Mouse (Mus musculus): ENCODE measurements at regions not wholly inside any gene's neighbourhood (a gene's known extent, or its start where the extent isn't known, plus 50 kb on each side); places are given as distances from the start of the nearest gene placed in this dataset.

DNA sequence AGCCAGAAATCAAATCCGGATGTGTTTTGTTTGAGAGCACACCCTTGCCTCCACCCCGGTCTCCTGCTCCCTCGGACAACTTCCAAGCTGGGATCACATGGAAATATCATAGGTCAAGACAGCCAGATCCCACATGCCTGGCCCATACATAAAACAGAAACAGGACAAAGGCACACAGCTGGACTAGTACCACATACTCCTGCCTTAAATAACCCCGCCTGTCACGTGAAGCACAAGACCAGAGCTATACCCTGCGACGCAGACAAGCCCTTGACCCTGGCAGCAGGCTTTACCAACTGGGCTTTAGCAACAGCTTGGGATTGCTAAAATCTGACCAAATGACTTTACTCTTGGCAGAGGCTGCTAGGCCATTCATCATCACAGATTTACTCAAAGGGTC is 313.3 kb upstream of the Jarid2 start:
- Histone ChIP-seq H3K36me3 (ENCODE audit: control insufficient read depth, insufficient read depth, low read length) (no peaks in the 10 kb centered on the region), H3K4me2 (ENCODE audit: low read length) (no peak overlapping the region), H3K9ac (ENCODE audit: low read depth, low read length) (no peak overlapping the region), H3K4me3 (ENCODE audit: low read length) (no peak overlapping the region), H3K27ac (ENCODE audit: low read depth, low read length) (no peak overlapping the region), H3K27me3 (replicated peaks; ENCODE audit: control insufficient read depth, insufficient read depth, low read length) (no peaks in the 10 kb centered on the region), H3K4me1 (ENCODE audit: control insufficient read depth, insufficient read depth, low read depth, low read length) (peaks cover 10% of the 10 kb centered on the region; the same call in 1 of the 2 replicates), H3K9me3 (ENCODE audit: control insufficient read depth, low read length) (no peaks in the 10 kb centered on the region)
- 71% methylated on average over 7 of the region's 7 CpGs for WGBS
- no peak for ATAC-seq

DNA sequence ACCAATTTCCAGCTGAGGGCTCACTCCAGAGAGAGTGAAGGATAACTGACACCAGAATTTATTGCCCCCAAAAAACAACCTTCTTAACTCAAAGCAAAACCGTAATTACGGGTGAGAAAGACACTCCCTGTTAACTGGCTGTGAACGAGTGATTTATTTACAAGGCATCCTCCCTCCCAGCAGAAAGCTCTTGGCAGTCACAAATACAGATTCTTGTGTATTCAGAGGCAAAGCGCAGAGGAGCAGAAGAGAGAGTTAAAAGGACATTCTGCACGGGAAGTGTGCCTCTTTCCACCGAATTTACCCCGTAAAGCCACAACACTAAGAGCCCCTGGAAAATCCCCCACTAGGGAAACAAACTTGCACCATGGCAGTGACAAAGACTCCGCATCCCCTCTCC is 312.3 kb upstream of the Jarid2 start:
- WGBS: 7% methylated on average over 8 of the region's 8 CpGs
- Histone ChIP-seq H3K9ac (ENCODE audit: low read depth, low read length) (no peak overlapping the region), H3K36me3 (ENCODE audit: control insufficient read depth, insufficient read depth, low read length) (no peaks in the 10 kb centered on the region), H3K4me2 (ENCODE audit: low read length) (peak overlapping the region; percentile 20; the same call in 1 of the 2 replicates), H3K27ac (ENCODE audit: low read depth, low read length) (no peak overlapping the region), H3K27me3 (replicated peaks; ENCODE audit: control insufficient read depth, insufficient read depth, low read length) (no peaks in the 10 kb centered on the region), H3K4me3 (ENCODE audit: low read length) (no peak overlapping the region), H3K9me3 (ENCODE audit: control insufficient read depth, low read length) (no peaks in the 10 kb centered on the region), H3K4me1 (ENCODE audit: control insufficient read depth, insufficient read depth, low read depth, low read length) (peaks cover 10% of the 10 kb centered on the region; the same call in 1 of the 2 replicates)
- ATAC-seq: no peak

DNA sequence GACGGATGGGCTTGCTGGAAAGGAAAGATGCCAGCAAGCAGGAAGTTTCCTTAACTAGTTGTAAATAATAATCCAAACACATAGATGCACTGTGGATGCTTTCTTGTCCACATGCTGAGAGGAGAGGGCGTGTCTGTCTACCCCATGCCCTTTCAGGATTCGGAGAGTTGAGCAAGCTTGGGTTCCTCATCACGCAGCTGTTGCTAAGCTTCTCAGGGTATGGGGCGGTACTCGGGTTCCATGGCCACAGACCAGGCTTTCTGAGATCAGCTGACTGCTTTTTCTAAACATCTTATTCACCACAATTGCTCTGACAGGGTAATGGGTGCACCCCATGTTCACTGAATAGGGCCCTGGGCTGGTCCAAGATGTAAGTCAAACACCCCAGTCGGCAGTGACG is 310.2 kb upstream of the Jarid2 start:
- no peak overlapping the region for H3K4me2 ChIP-seq (ENCODE audit: low read length)
- no peaks in the 10 kb centered on the region for H3K9me3 ChIP-seq (ENCODE audit: control insufficient read depth, low read length)
- no peak overlapping the region for H3K4me3 ChIP-seq (ENCODE audit: low read length)
- no peak for ATAC-seq
- H3K27me3 ChIP-seq (replicated peaks; ENCODE audit: control insufficient read depth, insufficient read depth, low read length): no peaks in the 10 kb centered on the region
- H3K9ac ChIP-seq (ENCODE audit: low read depth, low read length): no peak overlapping the region
- H3K27ac ChIP-seq (ENCODE audit: low read depth, low read length): no peak overlapping the region
- WGBS: 71% methylated on average over 8 of the region's 8 CpGs
- peaks cover 10% of the 10 kb centered on the region; the same call in 1 of the 2 replicates for H3K4me1 ChIP-seq (ENCODE audit: control insufficient read depth, insufficient read depth, low read depth, low read length)
- no peaks in the 10 kb centered on the region for H3K36me3 ChIP-seq (ENCODE audit: control insufficient read depth, insufficient read depth, low read length)

DNA sequence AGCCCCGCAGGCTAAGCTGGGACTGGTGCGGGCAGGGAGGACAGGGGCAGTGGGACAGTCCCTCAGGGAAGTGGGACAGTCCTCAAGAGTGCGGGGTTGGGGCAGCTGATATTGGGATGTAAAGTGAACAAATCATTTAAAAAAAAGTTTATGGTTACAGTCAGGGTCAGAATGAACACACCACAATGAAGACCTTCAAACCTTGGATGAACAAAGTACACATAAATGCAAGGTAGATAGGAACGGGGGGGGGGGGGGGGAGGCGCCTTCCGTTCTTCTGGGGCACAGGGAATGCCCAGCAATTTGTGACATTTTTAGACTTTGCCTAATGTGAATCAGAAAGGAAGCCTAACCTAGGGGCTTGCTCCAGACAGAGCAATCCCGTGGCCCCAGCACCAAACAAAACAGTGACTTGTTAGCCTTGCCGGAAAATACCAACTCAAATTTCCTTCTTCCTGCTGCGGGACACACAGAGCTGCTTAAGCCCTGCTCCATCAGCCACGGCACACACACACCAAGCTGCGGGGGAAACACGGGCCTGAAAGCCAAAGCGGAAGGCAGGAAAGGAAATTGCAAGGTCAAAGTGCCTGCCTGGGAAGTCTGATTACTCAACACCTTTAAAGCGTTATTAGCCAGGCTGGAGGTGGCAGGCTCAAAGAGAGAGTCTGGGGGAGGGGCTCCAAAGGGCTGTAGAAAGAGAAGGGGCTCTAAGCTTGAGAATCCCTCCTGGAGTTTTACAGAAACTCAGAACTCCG is 309.6 kb upstream of the Jarid2 start:
- Histone ChIP-seq H3K4me2 (ENCODE audit: low read length) (no peak overlapping the region; the same call in 1 of the 2 replicates), H3K27ac (ENCODE audit: low read depth, low read length) (no peak overlapping the region), H3K4me3 (ENCODE audit: low read length) (no peak overlapping the region), H3K4me1 (ENCODE audit: control insufficient read depth, insufficient read depth, low read depth, low read length) (peaks cover 10% of the 10 kb centered on the region; the same call in 1 of the 2 replicates), H3K27me3 (replicated peaks; ENCODE audit: control insufficient read depth, insufficient read depth, low read length) (no peaks in the 10 kb centered on the region), H3K36me3 (ENCODE audit: control insufficient read depth, insufficient read depth, low read length) (no peaks in the 10 kb centered on the region), H3K9me3 (ENCODE audit: control insufficient read depth, low read length) (no peaks in the 10 kb centered on the region), H3K9ac (ENCODE audit: low read depth, low read length) (no peak overlapping the region)
- WGBS: 27% methylated on average over 15 of the region's 15 CpGs
- no peak for ATAC-seq

DNA sequence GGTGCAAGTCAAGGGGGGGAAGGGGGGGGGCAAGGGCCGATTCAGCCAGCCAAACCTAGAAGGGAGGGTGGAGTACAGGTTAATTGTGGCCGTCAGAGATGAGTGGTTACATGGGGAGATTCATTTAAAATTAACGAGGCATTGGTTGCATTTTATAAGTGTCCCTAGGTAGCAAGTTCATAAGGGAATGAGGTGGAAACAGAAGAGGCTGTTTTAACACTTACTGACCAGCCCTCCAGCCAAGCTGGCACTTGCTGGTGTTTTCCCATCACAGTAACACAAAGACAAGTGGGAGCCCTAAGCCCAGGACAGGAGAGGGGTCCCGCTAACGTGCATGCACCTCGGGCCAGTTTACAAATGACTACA is 309.1 kb upstream of the Jarid2 start:
- ATAC-seq: no peak
- peaks cover 10% of the 10 kb centered on the region; the same call in 1 of the 2 replicates for H3K4me1 ChIP-seq (ENCODE audit: control insufficient read depth, insufficient read depth, low read depth, low read length)
- no peak overlapping the region for H3K4me2 ChIP-seq (ENCODE audit: low read length)
- H3K36me3 ChIP-seq (ENCODE audit: control insufficient read depth, insufficient read depth, low read length): no peaks in the 10 kb centered on the region
- WGBS: 29% methylated on average over 6 of the region's 6 CpGs
- no peak overlapping the region for H3K4me3 ChIP-seq (ENCODE audit: low read length)
- H3K9ac ChIP-seq (ENCODE audit: low read depth, low read length): no peak overlapping the region
- H3K27me3 ChIP-seq (replicated peaks; ENCODE audit: control insufficient read depth, insufficient read depth, low read length): no peaks in the 10 kb centered on the region
- H3K27ac ChIP-seq (ENCODE audit: low read depth, low read length): no peak overlapping the region
- H3K9me3 ChIP-seq (ENCODE audit: control insufficient read depth, low read length): no peaks in the 10 kb centered on the region

DNA sequence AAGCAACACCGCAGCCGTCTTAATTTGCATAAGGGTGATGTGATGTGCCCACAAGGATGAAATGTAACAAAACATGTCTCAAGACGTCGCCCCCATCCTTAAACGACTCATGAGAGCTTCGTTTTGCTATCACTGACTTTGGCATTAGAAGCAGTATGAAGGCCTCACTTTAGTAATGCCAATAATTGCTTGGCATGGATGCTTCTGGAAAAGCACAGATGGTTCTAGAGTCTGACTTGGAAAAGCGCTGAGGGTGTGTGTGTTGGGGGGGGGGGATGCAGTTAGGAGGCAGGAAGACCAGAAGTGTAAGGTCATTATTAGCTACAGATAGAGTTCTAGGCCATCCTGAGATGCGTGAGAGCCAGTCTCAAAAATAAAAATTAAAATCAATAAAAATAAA is 308.3 kb upstream of the Jarid2 start:
- Histone ChIP-seq H3K36me3 (ENCODE audit: control insufficient read depth, insufficient read depth, low read length) (no peaks in the 10 kb centered on the region), H3K27me3 (replicated peaks; ENCODE audit: control insufficient read depth, insufficient read depth, low read length) (no peaks in the 10 kb centered on the region), H3K4me2 (ENCODE audit: low read length) (no peak overlapping the region), H3K9ac (ENCODE audit: low read depth, low read length) (no peak overlapping the region), H3K4me1 (ENCODE audit: control insufficient read depth, insufficient read depth, low read depth, low read length) (peaks cover 10% of the 10 kb centered on the region; the same call in 1 of the 2 replicates), H3K4me3 (ENCODE audit: low read length) (no peak overlapping the region), H3K27ac (ENCODE audit: low read depth, low read length) (no peak overlapping the region), H3K9me3 (ENCODE audit: control insufficient read depth, low read length) (no peaks in the 10 kb centered on the region)
- no peak for ATAC-seq
- WGBS: 88% methylated on average over 8 of the region's 8 CpGs

DNA sequence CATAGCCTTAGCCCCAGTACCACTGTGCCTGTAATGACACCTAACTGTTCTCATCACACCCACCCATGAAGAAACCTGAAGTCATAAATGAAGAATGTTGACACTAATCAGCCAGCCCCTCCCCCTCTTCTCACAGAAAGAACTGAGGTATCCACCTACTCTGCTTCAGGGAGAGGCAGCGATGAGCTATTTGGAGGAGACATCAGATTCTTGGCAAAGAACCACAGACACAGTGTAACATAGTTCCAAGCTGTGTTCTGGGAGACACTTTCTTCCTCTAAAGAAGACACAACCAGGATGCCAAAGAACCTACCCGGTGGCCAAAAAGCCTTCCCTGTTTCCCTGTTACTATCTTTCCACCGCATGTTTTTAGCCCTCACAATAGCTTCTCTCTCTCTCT is 307.8 kb upstream of the Jarid2 start:
- H3K4me1 ChIP-seq (ENCODE audit: control insufficient read depth, insufficient read depth, low read depth, low read length): peaks cover 10% of the 10 kb centered on the region; the same call in 1 of the 2 replicates
- no peak overlapping the region for H3K4me3 ChIP-seq (ENCODE audit: low read length)
- no peaks in the 10 kb centered on the region for H3K27me3 ChIP-seq (replicated peaks; ENCODE audit: control insufficient read depth, insufficient read depth, low read length)
- WGBS: 83% methylated on average over 3 of the region's 3 CpGs
- no peak overlapping the region for H3K9ac ChIP-seq (ENCODE audit: low read depth, low read length)
- H3K36me3 ChIP-seq (ENCODE audit: control insufficient read depth, insufficient read depth, low read length): no peaks in the 10 kb centered on the region
- no peaks in the 10 kb centered on the region for H3K9me3 ChIP-seq (ENCODE audit: control insufficient read depth, low read length)
- ATAC-seq: no peak
- no peak overlapping the region for H3K27ac ChIP-seq (ENCODE audit: low read depth, low read length)
- H3K4me2 ChIP-seq (ENCODE audit: low read length): no peak overlapping the region

DNA sequence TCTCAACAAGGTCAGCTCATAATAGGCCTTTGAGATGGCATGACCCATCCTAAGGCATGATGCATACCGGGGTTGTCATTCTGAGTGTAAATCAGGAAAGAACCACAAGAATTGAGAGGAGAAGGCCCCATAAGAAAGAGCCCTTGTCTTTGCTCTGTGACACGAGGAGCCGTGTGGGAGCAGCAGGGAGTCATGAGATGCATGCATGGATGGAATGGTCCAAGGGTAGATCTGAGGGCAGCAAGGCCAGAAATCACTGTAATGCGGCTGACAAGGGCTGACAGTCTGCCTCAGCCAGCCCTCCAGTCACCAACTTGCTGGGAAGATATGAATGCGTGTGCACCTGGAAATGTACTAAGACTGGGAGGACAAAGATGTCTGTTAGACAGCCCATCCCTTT is 307.4 kb upstream of the Jarid2 start:
- no peak overlapping the region for H3K9ac ChIP-seq (ENCODE audit: low read depth, low read length)
- H3K4me1 ChIP-seq (ENCODE audit: control insufficient read depth, insufficient read depth, low read depth, low read length): peaks cover 10% of the 10 kb centered on the region; the same call in 1 of the 2 replicates
- H3K36me3 ChIP-seq (ENCODE audit: control insufficient read depth, insufficient read depth, low read length): no peaks in the 10 kb centered on the region
- no peaks in the 10 kb centered on the region for H3K27me3 ChIP-seq (replicated peaks; ENCODE audit: control insufficient read depth, insufficient read depth, low read length)
- no peak overlapping the region for H3K4me3 ChIP-seq (ENCODE audit: low read length)
- no peak for ATAC-seq
- WGBS: 70% methylated on average over 5 of the region's 5 CpGs
- no peak overlapping the region for H3K4me2 ChIP-seq (ENCODE audit: low read length)
- H3K27ac ChIP-seq (ENCODE audit: low read depth, low read length): no peak overlapping the region
- H3K9me3 ChIP-seq (ENCODE audit: control insufficient read depth, low read length): no peaks in the 10 kb centered on the region

DNA sequence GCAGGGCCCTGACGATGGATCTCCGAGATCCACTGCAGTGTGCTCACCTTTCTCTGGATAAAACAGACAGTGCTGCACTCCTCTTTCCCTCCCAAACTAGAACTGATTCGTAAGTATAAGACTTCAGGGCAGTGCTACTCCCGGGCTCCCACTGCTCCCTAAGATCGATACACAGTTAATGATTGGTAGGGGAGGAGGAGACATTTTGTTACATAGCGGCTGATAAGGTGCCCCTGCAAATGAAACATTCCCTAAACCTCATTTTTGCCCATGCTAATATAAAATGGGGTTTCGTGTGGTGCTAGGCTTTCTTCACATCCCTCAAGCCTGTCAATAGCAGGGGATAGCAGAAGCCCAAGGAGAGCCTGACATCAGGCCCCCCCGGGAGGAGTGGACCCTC is 298.8 kb upstream of the Jarid2 start:
- no peaks in the 10 kb centered on the region for H3K27me3 ChIP-seq (replicated peaks; ENCODE audit: control insufficient read depth, insufficient read depth, low read length)
- 81% methylated on average over 8 of the region's 8 CpGs for WGBS
- no peaks in the 10 kb centered on the region for H3K36me3 ChIP-seq (ENCODE audit: control insufficient read depth, insufficient read depth, low read length)
- H3K4me2 ChIP-seq (ENCODE audit: low read length): no peak overlapping the region
- H3K4me1 ChIP-seq (ENCODE audit: control insufficient read depth, insufficient read depth, low read depth, low read length): no peaks in the 10 kb centered on the region
- no peak for ATAC-seq
- no peak overlapping the region for H3K9ac ChIP-seq (ENCODE audit: low read depth, low read length)
- H3K4me3 ChIP-seq (ENCODE audit: low read length): no peak overlapping the region
- H3K9me3 ChIP-seq (ENCODE audit: control insufficient read depth, low read length): no peaks in the 10 kb centered on the region
- no peak overlapping the region for H3K27ac ChIP-seq (ENCODE audit: low read depth, low read length)
